Mouse (Mus musculus): Measurements from ENCODE around the gene Ripk4. TPM values are rescaled to one million over a fixed set of nuclear protein-coding genes. Genes with fewer than 3 reads are reported as not detected.

Gene Ripk4
- total RNA-seq, 2 experiments from 2014 or later: 0.19 to 0.49 TPM

- no peak for DNase-seq (ENCODE audit: extremely low spot score in 1 of 2, low spot score in 1 of 2)
These were observed 27.0 kb downstream of the Ripk4 start for GRCm38 (mm10) chr16:97736562-97736961.

- DNase-seq (ENCODE audit: extremely low spot score in 1 of 2, low spot score in 1 of 2): no peak
These were observed 28.7 kb downstream of the Ripk4 start for GRCm38 (mm10) chr16:97734760-97735322.

GRCm38 (mm10) chr16:97733599-97733998, 30.0 kb downstream of the Ripk4 start:
- no peak for DNase-seq (ENCODE audit: extremely low spot score in 1 of 2, low spot score in 1 of 2)

- no peak for DNase-seq (ENCODE audit: extremely low spot score in 1 of 2, low spot score in 1 of 2)
These were observed 33.3 kb downstream of the Ripk4 start for GRCm38 (mm10) chr16:97730321-97730720.

GRCm38 (mm10) chr16:97726436-97726835, 37.2 kb downstream of the Ripk4 start:
- DNase-seq (ENCODE audit: extremely low spot score in 1 of 2, low spot score in 1 of 2): no peak

GRCm38 (mm10) chr16:97720093-97720492, 43.5 kb downstream of the Ripk4 start:
- no peak for DNase-seq (ENCODE audit: extremely low spot score in 1 of 2, low spot score in 1 of 2)

GRCm38 (mm10) chr16:97719392-97719983, 44.1 kb downstream of the Ripk4 start:
- no peak for DNase-seq (ENCODE audit: extremely low spot score in 1 of 2, low spot score in 1 of 2)

GRCm38 (mm10) chr16:97716567-97716966, 47.0 kb downstream of the Ripk4 start:
- no peak for DNase-seq (ENCODE audit: extremely low spot score in 1 of 2, low spot score in 1 of 2)

- no peak for DNase-seq (ENCODE audit: extremely low spot score in 1 of 2, low spot score in 1 of 2)
These were observed 51.5 kb downstream of the Ripk4 start for GRCm38 (mm10) chr16:97712129-97712528.

- no peak for DNase-seq (ENCODE audit: extremely low spot score in 1 of 2, low spot score in 1 of 2)
These were observed 61.7 kb downstream of the Ripk4 start for GRCm38 (mm10) chr16:97701871-97702270.

GRCm38 (mm10) chr16:97697769-97698168, 65.8 kb downstream of the Ripk4 start:
- peak in 1 of 2 experiments; percentile 8 for DNase-seq (ENCODE audit: extremely low spot score in 1 of 2, low spot score in 1 of 2)

- no peak for DNase-seq (ENCODE audit: extremely low spot score in 1 of 2, low spot score in 1 of 2)
These were observed 67.9 kb downstream of the Ripk4 start for GRCm38 (mm10) chr16:97695709-97696108.

Other genes starting within 250 kb of the Ripk4 start
- gene Fam3b, start 249.0 kb downstream of the Ripk4 start, total RNA-seq (2021): not detected
- not detected for gene Tmprss2, start 152.6 kb downstream of the Ripk4 start, total RNA-seq (2021)
- 10 to 100 TPM; 19.1 to 22.5 TPM for gene Prdm15, start 88.1 kb upstream of the Ripk4 start, total RNA-seq (2021)
- 10 to 100 TPM; 17.6 to 17.7 TPM for gene C2cd2, start 198.8 kb upstream of the Ripk4 start, total RNA-seq (2021)
- gene Zbtb21, start 198.8 kb upstream of the Ripk4 start, total RNA-seq (2021): 10 to 100 TPM; 21.6 to 28.1 TPM
- 10 to 100 TPM; 21.7 to 21.9 TPM for gene B230307C23Rik, start 233.5 kb upstream of the Ripk4 start, total RNA-seq (2021)

All from layer of hippocampus, postnatal 25 days (tissue).